Mouse (Mus musculus) ES-E14 (cell line): ENCODE measurements around the gene Becn1.
A peak's percentile ranks its signal among the peaks of the same experiment; 100 is the strongest.

ENCODE experiments used
- CHD2 ChIP-seq: IDR thresholded peaks from 2 replicates; pipeline ENCODE4 v1.6.1; 2014; ENCODE audit warnings: mild to moderate bottlenecking, low read depth, low read length, inconsistent platforms
- HCFC1 ChIP-seq: IDR thresholded peaks from 2 replicates; pipeline ENCODE4 v1.6.1; 2012; ENCODE audit warnings: low read length, inconsistent platforms, borderline replicate concordance; ENCODE audit not compliant: insufficient read depth
- MAFK ChIP-seq: IDR thresholded peaks from 2 replicates; pipeline ENCODE4 v1.6.1; 2014; ENCODE audit warnings: mild to moderate bottlenecking, low read depth, low read length, inconsistent platforms; ENCODE audit not compliant: insufficient read depth
- ZC3H11A ChIP-seq: IDR thresholded peaks from 2 replicates; pipeline ENCODE4 v1.6.1; 2012; ENCODE audit warnings: low read depth, mild to moderate bottlenecking, inconsistent platforms, low read length, borderline replicate concordance
- ZNF384 ChIP-seq: IDR thresholded peaks from 2 replicates; pipeline ENCODE4 v1.6.1; 2012; ENCODE audit warnings: low read depth, low read length, inconsistent platforms

DNA sequence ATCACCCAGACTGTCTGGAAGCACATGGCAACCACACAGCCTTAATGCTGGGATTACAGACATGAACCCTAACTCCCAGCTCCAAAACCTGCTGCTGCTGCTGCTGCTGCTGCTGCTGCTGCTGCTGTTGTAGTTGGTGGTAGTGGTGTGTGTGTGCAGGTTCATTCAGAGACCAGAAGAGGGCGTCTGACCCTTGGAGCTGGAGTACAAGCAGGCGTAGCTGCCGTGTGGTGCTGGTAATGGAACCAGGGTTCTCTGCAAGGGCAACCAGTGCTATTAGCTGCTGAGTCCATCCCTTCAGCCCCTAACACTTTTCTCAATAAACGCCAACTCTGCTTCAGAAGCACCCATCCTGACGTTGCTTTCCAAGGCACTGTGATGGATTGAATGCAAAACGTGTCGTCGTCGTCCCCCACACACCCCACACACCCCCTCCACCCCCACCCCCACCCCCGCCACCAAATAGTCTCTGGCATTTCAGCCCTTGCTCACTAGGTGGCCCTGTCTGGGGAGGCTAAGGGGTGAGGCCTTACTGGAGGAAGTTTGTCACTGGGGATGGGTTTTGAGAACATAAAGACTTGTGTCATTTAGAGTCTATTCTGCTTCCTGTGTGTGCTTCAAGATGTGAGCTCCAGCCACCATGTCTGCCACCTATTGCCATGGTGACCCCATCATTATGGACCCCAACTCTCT, 45.1 kb upstream of the Becn1 start:
- TF ChIP-seq MAFK (no peak), CHD2 (no peak), ZC3H11A (peak; percentile 21; the same call in 1 of the 2 replicates), ZNF384 (no peak), HCFC1 (no peak)
